Mouse (Mus musculus) brown adipose tissue, adult 24 weeks (tissue): ENCODE results near the gene LTO1. TPM values are rescaled to one million over a fixed set of nuclear protein-coding genes. Genes with fewer than 3 reads are reported as not detected.

ENCODE experiments used
- polyA plus RNA-seq: library from polyadenylated mRNA; stranded (reverse); fragments of >200 nt; gene quantifications from 2 replicates; pipeline ENCODE4 v1.2.4, GENCODE M21; 2012; ENCODE audit not compliant: missing spikeins, insufficient read depth, insufficient read length

LTO1 gene
- polyA plus RNA-seq, 1 experiment, result 20.4 TPM

Other genes with a start within 250 kb of the LTO1 start
- gene Ano1, start 163.1 kb upstream of the LTO1 start, polyA plus RNA-seq, result 18.2 and 21.0 TPM in 2 replicates
- gene Fgf3, start 77.0 kb upstream of the LTO1 start, polyA plus RNA-seq, result not detected in 2 replicates
- gene Fgf4, start 67.7 kb upstream of the LTO1 start, polyA plus RNA-seq, result not detected in 2 replicates
- not detected in 2 replicates for gene Fgf15, start 18.6 kb upstream of the LTO1 start, polyA plus RNA-seq
- gene Ccnd1, start 24.8 kb downstream of the LTO1 start, polyA plus RNA-seq, result 5.2 and 5.4 TPM in 2 replicates